Mouse (Mus musculus): Measurements from ENCODE around the gene Plppr4. TPM values are rescaled to one million over a fixed set of nuclear protein-coding genes. Genes with fewer than 3 reads are reported as not detected.

Plppr4 gene
- 11.8 TPM for polyA plus RNA-seq (2014; fragmentation: Illumina TruSeq; extraction: RNeasy Lipid Tissue Mini Kit (QIAGEN cat#74804); ENCODE audit: low read depth, low replicate concordance)

GRCm38 (mm10) chr3:117360528-117360927, at the start of gene Plppr4:
Gene Plppr4 (minus strand): TSS chr3:117360876.

Other genes with a start within 250 kb of the Plppr4 start
- 0.16 TPM for gene Plppr5, start 214.0 kb upstream of the Plppr4 start, polyA plus RNA-seq (2014; fragmentation: Illumina TruSeq; extraction: RNeasy Lipid Tissue Mini Kit (QIAGEN cat#74804); ENCODE audit: low read depth, low replicate concordance)